Mouse (Mus musculus) kidney, adult 2 months (tissue): ENCODE results near the gene Ptpre. TPM values are rescaled to one million over a fixed set of nuclear protein-coding genes. Genes with fewer than 3 reads are reported as not detected.

Source experiments
- DNase-seq: peaks from one replicate; pipeline ENCODE4 v3.0.0; 2021
- H3K27ac ChIP-seq: fragments of 200-500 bp; 2 replicates; pipeline ENCODE4 v1.5.1; 2012; ENCODE audit warnings: low read depth, low read length, control low read depth, inconsistent platforms; ENCODE audit not compliant: insufficient read depth
- H3K27me3 ChIP-seq: fragments of 200-500 bp; replicated peaks from 2 replicates; pipeline ENCODE4 v1.6.1; 2012; ENCODE audit warnings: mild to moderate bottlenecking, moderate library complexity, low read length, inconsistent platforms; ENCODE audit not compliant: control insufficient read depth, insufficient read depth
- H3K36me3 ChIP-seq: fragments of 200-500 bp; 2 replicates; pipeline ENCODE4 v1.6.1; 2012; ENCODE audit warnings: mild to moderate bottlenecking, moderate library complexity, low read length, inconsistent platforms; ENCODE audit not compliant: control insufficient read depth, insufficient read depth
- H3K4me1 ChIP-seq: fragments of 200-500 bp; 2 replicates; pipeline ENCODE4 v1.6.1; 2011; ENCODE audit warnings: low read length; ENCODE audit not compliant: control insufficient read depth, insufficient read depth
- H3K4me3 ChIP-seq: fragments of 200-500 bp; 2 replicates; pipeline ENCODE4 v1.5.1; 2011; ENCODE audit warnings: mild to moderate bottlenecking, low read depth, low read length, control low read depth; ENCODE audit not compliant: insufficient read depth
- CTCF ChIP-seq: fragments of 200-500 bp; conservative IDR thresholded peaks from 2 replicates; pipeline ENCODE4 v1.5.1; 2011; ENCODE audit warnings: low read depth, mild to moderate bottlenecking, control low read depth, low read length, moderate library complexity, mixed read lengths; ENCODE audit not compliant: insufficient read depth, insufficient read length
- POLR2A ChIP-seq: fragments of 200-500 bp; IDR thresholded peaks from one replicate; pipeline ENCODE4 v1.6.1; 2011; ENCODE audit warnings: low read depth, low read length, control low read depth
- WGBS: fragments of 180-500 bp; shearing (Covaris S2); methylation state at CpG from one replicate; pipeline ENCODE4 v1.1.7; 2018; 5-methylcytosine and 5-hydroxymethylcytosine counted together
- polyA plus RNA-seq: library from polyadenylated mRNA; depleted of rRNA; stranded (reverse); fragments of >200 nt; gene quantifications from 2 replicates; pipeline ENCODE4 v1.2.3, GENCODE M21; 2012

Ptpre gene
- polyA plus RNA-seq, 1 experiment, result 2.5 TPM

DNA sequence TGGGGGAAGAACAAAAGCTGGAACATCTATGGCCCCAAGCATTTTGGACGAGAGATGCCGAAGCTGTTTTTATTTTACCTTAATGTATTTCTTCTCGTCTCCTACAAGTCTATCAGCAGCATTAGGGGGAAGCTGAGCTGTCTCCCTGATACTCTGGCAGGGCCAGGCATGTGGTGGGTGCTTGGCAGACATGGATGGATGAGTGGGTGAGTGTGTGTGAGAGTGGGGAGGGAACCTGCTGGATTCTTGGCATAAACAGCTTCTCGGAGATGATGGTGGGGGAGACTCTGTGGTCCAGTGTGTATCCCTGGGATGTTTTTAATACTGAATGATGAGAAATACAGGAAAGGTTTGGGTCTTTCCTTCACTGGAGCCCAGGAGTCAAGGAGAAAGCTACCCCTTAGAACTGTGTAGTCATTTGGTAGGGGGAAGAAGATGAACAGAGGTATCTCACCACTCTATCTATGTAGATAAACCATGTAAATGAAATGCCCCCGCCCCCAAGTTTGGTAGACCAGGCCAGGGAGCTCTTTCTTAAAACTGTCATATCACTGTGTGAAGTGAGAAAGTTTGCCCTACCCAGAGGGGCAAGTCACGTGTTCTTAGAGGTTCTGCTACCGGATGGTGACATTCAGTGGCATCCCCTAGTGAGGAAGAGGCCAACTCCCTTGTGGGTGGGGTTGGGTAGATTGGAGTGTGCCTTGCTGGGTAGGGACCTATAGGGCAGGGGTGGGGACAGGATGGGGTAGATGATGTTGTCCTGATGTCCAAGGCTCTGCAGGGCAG, 43.2 kb downstream of the Ptpre start:
- Histone ChIP-seq H3K27ac (no peak overlapping the region), H3K4me1 (no peaks in the 10 kb centered on the region), H3K36me3 (no peaks in the 10 kb centered on the region), H3K4me3 (no peak overlapping the region), H3K27me3 (no peaks in the 10 kb centered on the region)
- WGBS, result 82% methylated on average over 7 of the region's 7 CpGs
- no peak for DNase-seq
- no peak for TF ChIP-seq POLR2A
- TF ChIP-seq CTCF, result no peak

- Histone ChIP-seq H3K36me3 (no peaks in the 10 kb centered on the region), H3K4me3 (no peak overlapping the region), H3K27me3 (no peaks in the 10 kb centered on the region), H3K4me1 (no peaks in the 10 kb centered on the region), H3K27ac (no peak overlapping the region)
- no peak for DNase-seq
- no peak for TF ChIP-seq POLR2A
- no peak for TF ChIP-seq CTCF
- whole genome bisulfite sequencing, result 79% methylated on average over 5 of the region's 5 CpGs
These were observed 43.8 kb downstream of the Ptpre start for GRCm38 (mm10) chr7:135581128-135581527.

- Histone ChIP-seq H3K27me3 (no peaks in the 10 kb centered on the region), H3K4me1 (no peaks in the 10 kb centered on the region), H3K36me3 (no peaks in the 10 kb centered on the region), H3K4me3 (no peak overlapping the region), H3K27ac (no peak overlapping the region)
- no peak for TF ChIP-seq CTCF
- no peak for DNase-seq
- WGBS, result 84% methylated on average over 1 of the region's 1 CpGs
These were observed 47.9 kb downstream of the Ptpre start for GRCm38 (mm10) chr7:135585125-135585687.

DNA sequence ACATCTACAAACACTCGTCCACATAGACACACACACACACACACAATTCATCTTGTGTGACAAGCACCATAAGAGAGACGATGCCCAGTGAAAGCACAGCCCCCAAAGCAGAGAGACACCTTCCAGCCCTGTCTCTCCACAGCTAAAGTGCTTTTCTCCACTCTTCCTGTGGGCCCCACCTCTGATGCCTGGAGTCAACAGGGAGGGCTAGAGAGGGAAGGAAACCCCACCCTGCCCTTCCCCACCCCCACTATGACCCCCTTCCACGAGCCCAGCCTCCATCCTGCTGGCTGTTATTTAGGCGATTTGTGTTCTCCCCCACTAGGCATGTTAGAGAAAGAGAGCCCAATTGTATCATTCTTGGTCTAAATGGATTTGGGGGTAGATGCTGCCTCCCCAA, 49.1 kb downstream of the Ptpre start:
- H3K4me3 ChIP-seq, result no peak overlapping the region
- H3K27ac ChIP-seq, result no peak overlapping the region
- DNase-seq, result no peak
- H3K36me3 ChIP-seq, result no peaks in the 10 kb centered on the region
- WGBS, result 50% methylated on average over 4 of the region's 4 CpGs
- no peak for TF ChIP-seq CTCF
- no peak for TF ChIP-seq POLR2A
- no peaks in the 10 kb centered on the region for H3K4me1 ChIP-seq
- H3K27me3 ChIP-seq, result no peaks in the 10 kb centered on the region

DNA sequence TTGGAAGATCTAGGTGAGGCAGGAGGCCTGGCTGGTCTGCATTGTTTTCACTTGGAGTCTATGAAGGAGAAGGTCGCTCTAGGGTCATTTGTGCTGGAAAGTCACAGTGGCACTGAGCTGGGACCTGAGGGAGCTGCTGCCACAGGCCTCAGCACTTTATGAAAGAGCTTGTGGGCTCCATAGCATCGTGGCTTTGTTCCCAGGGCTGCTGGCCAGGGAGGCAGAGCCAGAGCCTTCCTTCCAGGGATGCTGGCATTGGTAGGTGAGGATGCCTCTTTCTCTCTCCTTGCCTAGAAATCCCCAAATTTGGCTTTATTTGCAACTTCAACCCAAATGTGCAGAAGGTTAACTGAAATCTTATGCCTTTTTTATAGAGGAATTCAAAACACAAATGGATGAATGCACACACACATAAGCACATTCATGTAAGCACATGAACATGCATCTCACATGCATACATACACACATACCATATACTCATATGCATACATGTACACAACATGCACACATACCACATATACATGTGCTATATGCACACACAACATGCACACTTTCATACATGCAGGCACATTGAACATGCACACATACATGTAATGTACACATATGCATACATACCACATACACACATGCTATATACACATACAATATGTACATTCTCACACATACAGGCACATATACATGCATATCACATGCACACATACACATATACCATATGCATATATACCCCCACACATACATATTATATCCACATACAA, 50.7 kb downstream of the Ptpre start:
- no peak for DNase-seq
- H3K27ac ChIP-seq, result no peak overlapping the region

GRCm38 (mm10) chr7:135588620-135589309, 51.5 kb downstream of the Ptpre start:
- Histone ChIP-seq H3K27me3 (no peaks in the 10 kb centered on the region), H3K4me1 (no peaks in the 10 kb centered on the region), H3K27ac (no peak overlapping the region), H3K36me3 (no peaks in the 10 kb centered on the region), H3K4me3 (no peak overlapping the region)
- no peak for TF ChIP-seq POLR2A
- no peak for TF ChIP-seq CTCF
- 72% methylated on average over 8 of the region's 8 CpGs for WGBS
- no peak for DNase-seq

More for the DNA sequence above, 50.7 kb downstream of the Ptpre start:
- H3K36me3 ChIP-seq, result no peaks in the 10 kb centered on the region
- H3K4me1 ChIP-seq, result no peaks in the 10 kb centered on the region
- 72% methylated on average over 2 of the region's 2 CpGs for WGBS
- no peaks in the 10 kb centered on the region for H3K27me3 ChIP-seq
- no peak overlapping the region for H3K4me3 ChIP-seq
- no peak for TF ChIP-seq CTCF
- no peak for TF ChIP-seq POLR2A
